Mouse (Mus musculus): ENCODE measurements around the gene Ddx23.

GRCm38 (mm10) chr15:98633822-98634470 is 28.7 kb downstream of the Ddx23 start:
- TF ChIP-seq CTCF (IDR thresholded peaks at IDR 0.05; ENCODE audit: control insufficient read depth, insufficient read depth, low read length) (no peak), POLR2A (IDR thresholded peaks at IDR 0.05; ENCODE audit: borderline replicate concordance, control insufficient read depth, low read depth, low read length) (no peak)

Data from bone marrow, adult 2 months (tissue).